Mouse (Mus musculus) small intestine, adult 2 months (tissue): ENCODE measurements around the gene Sucla2. TPM values are rescaled to one million over a fixed set of nuclear protein-coding genes. Genes with fewer than 3 reads are reported as not detected.
"Not testable (repeated sequence)": the region's sequence is repeated elsewhere in the genome, so short reads cannot be mapped to it uniquely, and the experiment has no call there.

Source experiments
- H3K27ac ChIP-seq: fragments of 200-500 bp; 2 replicates; pipeline ENCODE4 v1.5.1; 2012; ENCODE audit warnings: low read depth, low read length, control low read depth, inconsistent platforms; ENCODE audit not compliant: insufficient read depth
- H3K27me3 ChIP-seq: fragments of 200-500 bp; 2 replicates; pipeline ENCODE4 v1.6.1; 2012; ENCODE audit warnings: mild to moderate bottlenecking, moderate library complexity, low read length, inconsistent platforms; ENCODE audit not compliant: control insufficient read depth, insufficient read depth
- H3K36me3 ChIP-seq: fragments of 200-500 bp; 2 replicates; pipeline ENCODE4 v1.6.1; 2012; ENCODE audit warnings: mild to moderate bottlenecking, low read length, control low read depth, inconsistent platforms; ENCODE audit not compliant: control insufficient read depth, insufficient read depth
- H3K4me1 ChIP-seq: fragments of 200-500 bp; 2 replicates; pipeline ENCODE4 v1.6.1; 2012; ENCODE audit warnings: low read length, inconsistent platforms, mixed read lengths; ENCODE audit not compliant: control insufficient read depth, insufficient read depth, insufficient read length
- H3K4me3 ChIP-seq: fragments of 200-500 bp; 2 replicates; pipeline ENCODE4 v1.5.1; 2012; ENCODE audit warnings: low read depth, mild to moderate bottlenecking, control low read depth, inconsistent platforms, low read length, moderate library complexity
- CTCF ChIP-seq: fragments of 200-500 bp; IDR thresholded peaks from 2 replicates; pipeline ENCODE4 v1.5.1; 2012; ENCODE audit warnings: low read depth, mild to moderate bottlenecking, control low read depth, inconsistent platforms, low read length, moderate library complexity, mixed read lengths; ENCODE audit not compliant: insufficient replicate concordance, insufficient read length; ENCODE audit errors: extremely low read depth
- POLR2A ChIP-seq: fragments of 200-500 bp; IDR thresholded peaks from 2 replicates; pipeline ENCODE4 v1.6.1; 2012; ENCODE audit warnings: low read depth, mild to moderate bottlenecking, control low read depth, inconsistent platforms, low read length, moderate library complexity
- WGBS: fragments of 180-500 bp; shearing (Covaris S2); methylation state at CpG from one replicate; pipeline ENCODE4 v1.1.7; 2018; 5-methylcytosine and 5-hydroxymethylcytosine counted together
- polyA plus RNA-seq: library from polyadenylated mRNA; depleted of rRNA; stranded (reverse); fragments of >200 nt; gene quantifications from 2 replicates; pipeline ENCODE4 v1.2.3, GENCODE M21; 2012

Gene Sucla2
- polyA plus RNA-seq, 1 experiment: 17.4 TPM

DNA sequence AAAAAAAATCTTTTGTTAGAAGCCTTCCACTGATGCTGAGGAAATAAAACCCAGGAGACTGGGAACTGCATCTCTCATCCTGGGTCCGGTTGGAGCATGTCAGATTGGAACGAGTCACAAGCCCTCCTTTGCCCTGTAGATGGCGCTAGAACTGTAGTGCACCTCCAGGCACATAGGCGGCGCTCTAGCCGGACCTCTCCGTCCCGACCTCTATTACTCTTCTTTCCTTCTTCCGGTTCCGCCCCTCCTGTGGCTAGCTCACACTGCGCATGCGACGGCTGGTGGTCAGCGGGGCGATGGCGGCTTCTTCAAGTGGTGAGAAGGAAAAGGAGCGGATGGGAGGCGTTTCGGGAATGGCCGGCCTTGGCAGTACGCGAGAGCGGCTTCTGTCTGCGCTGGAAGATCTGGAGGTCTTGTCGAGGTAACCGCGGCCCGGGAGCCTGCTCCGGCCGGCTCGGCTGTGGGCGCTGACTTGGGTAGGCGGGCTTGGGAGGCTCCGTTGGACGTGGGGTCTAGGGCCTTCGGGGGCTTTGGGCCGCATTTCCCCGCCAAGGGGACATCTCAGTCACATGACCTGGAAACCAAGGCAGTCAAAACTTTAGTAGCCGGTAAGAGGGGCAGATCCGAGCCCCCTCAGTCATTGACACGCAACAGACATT lies 15.2 kb upstream of the Sucla2 start, which contains the start of gene Med4:
Med4 (plus strand) TSS at position 261 of the 659 bp plus-strand sequence.
- WGBS: under 1% methylated on average over 41 of the region's 41 CpGs

DNA sequence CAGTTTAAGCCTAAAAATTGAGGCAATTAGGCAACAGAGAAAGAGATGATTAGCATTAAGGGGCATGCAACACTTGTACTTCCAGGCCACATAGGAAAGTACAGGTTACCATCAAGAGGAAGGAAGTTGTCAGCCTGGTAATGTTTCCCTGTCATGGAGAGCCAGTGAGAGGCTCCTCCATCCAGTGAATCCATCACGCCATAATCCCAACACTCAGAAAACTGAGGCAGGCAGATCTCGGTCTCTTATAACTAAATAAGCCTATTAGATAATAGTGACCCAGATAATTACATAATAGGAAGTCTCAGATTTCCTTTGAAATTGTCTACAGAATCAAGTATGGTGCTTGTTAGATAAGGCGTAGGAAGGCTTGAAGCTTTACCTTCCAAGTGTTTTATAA lies 983 bp upstream of the Sucla2 start:
- 69% methylated on average over 3 of the region's 3 CpGs for WGBS
- TF ChIP-seq CTCF (no peak), POLR2A (no peak)
- Histone ChIP-seq H3K36me3 (no peaks in the 10 kb centered on the region), H3K27ac (no peak overlapping the region), H3K27me3 (no peaks in the 10 kb centered on the region), H3K4me1 (no peaks in the 10 kb centered on the region), H3K4me3 (no peak overlapping the region)

More for the DNA sequence above, 15.2 kb upstream of the Sucla2 start, which contains the start of gene Med4:
- peak; percentile 100 for TF ChIP-seq CTCF
- TF ChIP-seq POLR2A: peak; percentile 80
- H3K4me1 ChIP-seq: peaks cover 5% of the 10 kb centered on the region; the same call in 1 of the 2 replicates
- H3K36me3 ChIP-seq: peaks cover 6% of the 10 kb centered on the region; the same call in 1 of the 2 replicates
- H3K27me3 ChIP-seq: no peaks in the 10 kb centered on the region
- H3K4me3 ChIP-seq: peak within 1 kb of the TSS; percentile 86
- no peak within 1 kb of the TSS for H3K27ac ChIP-seq

DNA sequence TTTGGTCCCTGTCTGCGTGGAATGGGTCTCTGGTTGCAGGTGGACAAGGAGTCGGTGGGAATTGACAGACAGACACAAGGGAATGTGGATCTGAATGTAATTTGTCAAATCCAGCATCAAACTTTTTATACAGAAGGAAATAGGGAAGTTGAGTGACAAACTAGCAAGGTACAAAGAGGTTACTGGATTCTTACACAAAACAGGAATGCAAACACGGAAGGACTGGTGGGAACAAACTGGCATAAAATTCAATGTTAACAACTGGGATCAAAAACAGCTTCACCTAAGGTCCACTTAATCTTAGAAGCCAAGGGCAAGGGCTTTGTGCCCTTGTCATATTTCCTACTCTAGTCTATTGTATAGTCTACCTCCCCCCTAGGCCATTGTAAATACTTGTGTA lies 3.5 kb downstream of the Sucla2 start:
- WGBS: 88% methylated on average over 3 of the region's 3 CpGs
- not testable (repeated sequence) for H3K4me1 ChIP-seq, H3K27ac ChIP-seq, H3K4me3 ChIP-seq, H3K27me3 ChIP-seq, H3K36me3 ChIP-seq

DNA sequence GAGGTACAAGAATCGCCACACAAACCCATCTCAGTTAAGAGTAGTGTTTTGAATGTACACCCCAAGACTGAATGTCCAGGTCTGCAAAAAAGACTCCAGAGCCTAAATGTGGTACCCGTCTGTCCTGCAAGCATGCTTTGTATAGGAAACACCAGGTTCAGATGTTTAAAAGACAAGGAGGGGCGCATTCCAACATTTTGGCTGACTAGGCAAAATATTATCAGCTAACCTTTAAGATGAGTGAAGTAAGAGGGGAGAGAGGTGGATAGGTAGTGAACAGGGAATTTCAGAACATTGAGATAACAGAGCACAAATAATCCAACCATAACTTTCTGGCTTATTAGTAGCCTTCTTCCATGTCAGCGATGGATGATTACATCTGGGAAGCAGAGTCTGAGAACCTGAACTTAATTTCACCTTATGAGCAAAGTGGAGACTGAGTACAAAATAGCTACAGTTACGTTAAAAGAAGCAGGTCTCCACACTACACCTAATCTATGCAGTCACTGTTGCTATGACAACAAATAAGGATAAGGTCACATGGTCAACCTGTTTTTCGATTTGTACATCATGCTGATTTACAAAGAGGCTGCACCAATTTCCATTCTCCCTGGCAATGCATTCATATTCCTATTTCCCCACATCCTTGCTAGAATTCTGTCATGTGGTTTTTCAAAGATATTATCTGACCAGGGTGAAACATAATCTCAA lies 8.8 kb downstream of the Sucla2 start:
- H3K36me3 ChIP-seq: no peaks in the 10 kb centered on the region
- no peaks in the 10 kb centered on the region for H3K4me1 ChIP-seq
- H3K27me3 ChIP-seq: no peaks in the 10 kb centered on the region
- WGBS: 61% methylated on average over 6 of the region's 6 CpGs
- TF ChIP-seq CTCF: no peak
- TF ChIP-seq POLR2A: no peak
- H3K4me3 ChIP-seq: no peak overlapping the region
- H3K27ac ChIP-seq: no peak overlapping the region

DNA sequence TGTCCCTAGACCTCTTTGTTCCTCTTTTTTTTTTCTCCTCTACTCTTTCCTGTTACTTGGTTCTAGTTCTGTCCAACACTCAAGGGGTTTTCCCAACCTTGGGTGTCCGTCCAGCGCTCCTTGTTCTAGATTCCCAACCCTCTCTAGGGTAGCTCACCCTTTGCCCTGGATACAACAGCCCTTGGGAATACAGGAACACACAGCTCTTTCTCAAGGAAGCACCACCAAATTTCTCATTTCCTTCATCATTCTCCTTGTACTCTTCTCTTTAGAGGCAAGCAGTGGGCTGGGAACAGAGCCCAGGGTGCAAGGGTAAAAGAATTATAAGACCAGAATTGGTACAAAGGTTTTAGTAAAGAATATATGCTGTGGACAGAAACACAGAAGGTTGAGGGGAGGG lies 10.5 kb downstream of the Sucla2 start:
- 70% methylated on average over 2 of the region's 2 CpGs for WGBS
- Histone ChIP-seq H3K27me3 (no peaks in the 10 kb centered on the region), H3K4me3 (no peak overlapping the region), H3K36me3 (no peaks in the 10 kb centered on the region), H3K4me1 (no peaks in the 10 kb centered on the region), H3K27ac (no peak overlapping the region)
- TF ChIP-seq CTCF (no peak), POLR2A (no peak)

DNA sequence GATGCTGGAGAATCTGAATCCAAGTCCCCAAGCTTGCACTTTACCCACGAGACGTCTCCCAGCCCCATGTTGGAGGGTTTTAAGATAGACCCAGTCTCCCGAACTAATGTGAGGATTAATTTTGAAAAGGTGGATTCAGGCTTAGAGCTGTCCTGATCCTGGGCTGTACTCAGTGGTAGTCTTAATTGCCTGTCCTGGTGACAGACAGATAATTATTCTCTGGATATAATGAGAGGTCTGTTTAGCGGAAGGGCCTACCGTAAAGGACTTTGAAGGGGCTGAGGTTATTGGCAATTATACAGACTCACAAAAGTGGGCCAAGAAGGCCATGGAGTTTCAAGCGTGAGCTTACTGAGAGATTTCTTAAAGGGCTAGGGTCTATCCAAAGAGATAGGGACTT lies 18.7 kb downstream of the Sucla2 start:
- Histone ChIP-seq H3K27ac (no peak overlapping the region), H3K36me3 (no peaks in the 10 kb centered on the region), H3K4me3 (no peak overlapping the region), H3K4me1 (no peaks in the 10 kb centered on the region), H3K27me3 (no peaks in the 10 kb centered on the region)
- 79% methylated on average over 6 of the region's 6 CpGs for WGBS
- TF ChIP-seq POLR2A (no peak), CTCF (no peak)

DNA sequence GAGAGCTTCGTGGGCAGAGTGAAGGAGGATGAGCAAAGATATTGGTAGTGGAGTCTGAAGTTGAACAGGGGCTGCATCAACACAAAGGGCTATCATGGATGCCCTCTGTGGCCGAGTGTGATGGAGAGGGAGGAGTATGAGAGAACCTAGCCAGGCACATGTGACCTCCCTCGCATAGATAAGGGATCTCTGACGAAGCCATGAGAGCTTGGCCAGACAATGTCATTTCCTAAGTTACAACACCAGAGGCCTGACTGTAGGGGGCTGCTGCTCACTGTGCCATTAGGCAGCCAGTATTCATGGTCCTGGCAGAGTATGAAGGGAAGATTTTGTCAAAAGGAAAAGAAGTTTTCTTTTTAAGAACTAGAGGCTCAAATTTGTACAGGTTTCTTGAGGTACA lies 21.9 kb downstream of the Sucla2 start:
- no peaks in the 10 kb centered on the region for H3K36me3 ChIP-seq
- peaks cover 4% of the 10 kb centered on the region for H3K4me1 ChIP-seq
- no peak overlapping the region for H3K4me3 ChIP-seq
- no peaks in the 10 kb centered on the region for H3K27me3 ChIP-seq
- no peak for TF ChIP-seq CTCF
- no peak for TF ChIP-seq POLR2A
- 48% methylated on average over 4 of the region's 4 CpGs for WGBS
- H3K27ac ChIP-seq: no peak overlapping the region
